Mouse (Mus musculus) cortical plate, adult 2 months (tissue): Measurements from ENCODE around the gene Ubqln4.

Experiments used
- CTCF ChIP-seq: fragments of 200-500 bp; IDR thresholded peaks from 2 replicates; pipeline ENCODE4 v1.5.1; 2011; ENCODE audit warnings: mild to moderate bottlenecking, control low read depth, low read length; ENCODE audit not compliant: insufficient read depth; ENCODE audit errors: extremely low read depth
- POLR2A ChIP-seq: fragments of 200-500 bp; IDR thresholded peaks from 2 replicates; pipeline ENCODE4 v1.6.1; 2011; ENCODE audit warnings: mild to moderate bottlenecking, low read length, control low read depth; ENCODE audit not compliant: insufficient read depth; ENCODE audit errors: extremely low read depth

- TF ChIP-seq POLR2A = no peak
- peak; percentile 98 for TF ChIP-seq CTCF
These were observed 27.1 kb upstream of the Ubqln4 start for GRCm38 (mm10) chr3:88526157-88527131.
